Mouse (Mus musculus) lung, adult 2 months (tissue): Measurements from ENCODE around the gene Gm45234.

Experiments
- CTCF ChIP-seq: fragments of 200-500 bp; IDR thresholded peaks from 2 replicates; pipeline ENCODE4 v1.5.1; 2011; ENCODE audit warnings: mild to moderate bottlenecking, low read length, control low read depth; ENCODE audit not compliant: insufficient read depth
- POLR2A ChIP-seq: fragments of 200-500 bp; IDR thresholded peaks from 2 replicates; pipeline ENCODE4 v1.6.1; 2011; ENCODE audit warnings: low read depth, mild to moderate bottlenecking, control low read depth, low read length, borderline replicate concordance; ENCODE audit errors: extremely low read depth

DNA sequence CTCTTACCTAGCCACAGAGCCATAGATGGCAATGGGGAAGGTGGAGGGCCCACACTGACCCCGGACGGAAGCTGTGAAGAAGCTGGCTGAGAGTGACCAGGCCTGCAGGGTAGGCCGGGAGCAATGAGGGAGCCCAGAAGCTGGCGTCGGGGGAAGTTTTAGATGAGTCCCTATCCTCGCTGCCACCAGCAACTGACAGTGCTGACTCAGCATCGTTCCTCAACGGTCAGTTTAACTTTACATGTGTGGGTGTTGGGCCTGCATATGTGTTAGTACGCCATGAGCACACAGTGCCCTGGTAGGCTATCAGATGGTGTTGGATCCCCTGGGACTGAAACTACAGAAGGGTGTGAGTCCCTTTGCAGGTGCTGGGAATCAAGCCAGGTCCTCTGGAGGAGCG is 31.3 kb downstream of the Gm45234 start:
- TF ChIP-seq POLR2A (no peak), CTCF (no peak)
